Mouse (Mus musculus) 3T3-L1 (cell line): ENCODE data around the gene Nsun7.
"Not testable (repeated sequence)": the region's sequence is repeated elsewhere in the genome, so short reads cannot be mapped to it uniquely, and the experiment has no call there.

ENCODE experiments used
- DNase-seq: peaks from one replicate; pipeline ENCODE4 v3.0.0-alpha.2; 2015; ENCODE audit warnings: low read depth, low spot score

Nsun7 gene

DNA sequence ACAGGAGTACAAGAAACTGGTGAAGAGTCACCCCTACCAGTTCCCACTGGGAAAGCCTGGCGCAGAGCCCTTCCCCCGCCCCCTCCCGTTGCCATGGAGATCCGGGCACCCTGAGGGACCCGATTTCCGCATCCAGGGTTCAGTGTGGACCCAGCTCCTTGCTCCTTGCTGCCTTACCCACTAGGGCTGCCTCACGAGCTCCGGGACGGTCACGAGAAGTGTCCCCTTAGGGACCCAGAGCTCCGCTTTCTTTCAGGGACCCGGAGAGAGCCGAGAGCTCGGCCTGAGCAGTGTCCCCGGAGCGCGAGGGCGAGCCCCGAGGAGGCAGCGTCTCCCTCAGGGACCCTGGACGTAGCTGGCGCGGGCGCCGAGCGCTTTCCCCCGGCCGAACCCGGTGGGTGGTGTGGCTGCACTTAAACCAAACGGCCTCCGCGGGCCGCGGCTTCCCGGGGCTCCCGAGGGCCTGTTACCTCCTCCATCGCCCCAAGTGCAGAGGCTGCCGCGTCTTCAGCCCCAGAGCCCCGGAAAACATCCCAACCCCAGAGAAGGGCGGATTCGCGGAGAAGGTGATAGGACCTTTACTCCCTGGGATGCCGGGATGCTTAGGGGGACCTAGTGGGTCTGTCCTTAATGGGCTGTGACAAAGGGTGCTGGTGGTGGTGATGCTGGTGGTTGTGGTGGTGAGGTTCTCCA, at the start of gene Nsun7:
TSS of gene Nsun7 (plus strand) at position 142 of the 693 bp plus-strand sequence.
- DNase-seq: peak; percentile 70

- DNase-seq: no peak
These were observed 45.2 kb upstream of the Nsun7 start for GRCm38 (mm10) chr5:66214395-66214935.

DNA sequence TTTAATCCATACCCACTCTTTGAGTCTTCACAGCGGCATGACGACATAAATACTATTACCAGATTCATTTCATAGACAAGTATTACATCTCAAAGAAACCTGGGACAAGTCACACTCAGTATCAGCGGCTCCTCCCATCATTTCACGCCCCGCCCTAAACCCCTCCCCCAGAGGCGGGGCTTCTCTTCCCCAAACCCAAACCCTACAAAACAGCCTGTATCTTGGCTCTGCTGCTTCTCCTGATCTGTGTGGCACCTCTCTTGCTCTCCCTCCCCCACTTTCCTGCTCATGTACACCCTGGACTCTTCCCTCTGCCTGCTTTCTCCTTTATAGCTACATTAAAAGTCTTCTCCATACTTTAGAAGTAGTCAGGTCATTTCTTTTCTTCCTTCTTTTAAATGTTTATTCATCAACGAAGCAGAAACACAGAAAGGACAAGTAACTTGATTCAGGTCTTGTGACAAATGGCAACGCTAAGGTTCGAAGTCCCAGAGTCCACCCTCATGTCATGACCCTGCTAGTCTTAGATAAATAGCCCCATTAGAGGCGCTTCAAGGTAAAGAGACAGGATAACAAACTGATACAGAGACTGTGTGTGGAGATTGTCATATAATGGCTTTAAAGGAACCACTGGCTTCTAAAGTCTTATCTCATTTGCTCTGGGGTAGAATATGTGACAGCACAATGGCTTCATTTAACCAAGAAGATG, 44.0 kb upstream of the Nsun7 start:
- no peak for DNase-seq

- peak; percentile 53 for DNase-seq
These were observed 40.0 kb upstream of the Nsun7 start for GRCm38 (mm10) chr5:66219692-66220091.

- DNase-seq: no peak
These were observed 39.1 kb upstream of the Nsun7 start for GRCm38 (mm10) chr5:66220620-66221019.

- DNase-seq: no peak
These were observed 36.8 kb upstream of the Nsun7 start for GRCm38 (mm10) chr5:66222916-66223315.

- no peak for DNase-seq
These were observed 33.2 kb upstream of the Nsun7 start for GRCm38 (mm10) chr5:66226526-66226925.

- no peak for DNase-seq
These were observed 27.9 kb upstream of the Nsun7 start for GRCm38 (mm10) chr5:66231660-66232269.

DNA sequence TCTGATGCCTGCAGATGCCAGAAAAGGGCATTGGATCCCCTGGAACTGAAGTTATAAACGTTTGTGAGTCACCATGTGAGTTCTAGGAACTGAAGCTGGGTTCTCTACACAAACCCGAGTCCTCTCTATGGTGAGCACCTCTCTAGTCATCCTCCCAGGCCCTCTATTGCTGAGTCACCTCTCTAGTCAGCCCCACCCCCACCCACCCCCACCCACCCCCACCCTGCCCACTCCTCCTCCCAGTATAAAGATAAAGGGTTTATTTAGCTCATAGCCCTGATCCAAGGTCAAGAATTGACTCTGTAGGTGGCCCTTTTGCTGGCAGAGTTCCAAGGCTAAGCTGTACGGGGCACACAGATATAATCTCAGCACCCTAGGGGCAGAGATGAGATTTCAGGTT, 27.2 kb upstream of the Nsun7 start:
- peak; percentile 54 for DNase-seq

DNA sequence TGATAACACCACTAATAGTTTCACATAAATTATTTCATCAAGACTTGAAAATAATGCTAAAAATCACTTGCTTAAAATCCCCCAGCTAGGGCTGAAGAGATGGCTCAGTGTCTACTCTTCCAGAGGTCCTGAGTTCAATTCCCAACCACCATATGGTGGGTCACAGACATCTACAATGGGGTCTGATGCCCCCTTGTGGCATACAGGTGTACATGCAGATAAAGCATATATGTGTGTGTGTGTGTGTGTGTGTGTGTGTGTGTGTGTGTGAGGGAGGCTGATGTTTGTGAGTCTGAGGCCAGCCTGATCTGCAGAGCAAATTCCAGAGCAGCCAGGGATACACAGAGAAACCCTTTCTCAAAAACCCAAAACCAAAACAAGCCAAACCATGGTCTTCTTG, 17.8 kb upstream of the Nsun7 start:
- peak; percentile 27 for DNase-seq

DNA sequence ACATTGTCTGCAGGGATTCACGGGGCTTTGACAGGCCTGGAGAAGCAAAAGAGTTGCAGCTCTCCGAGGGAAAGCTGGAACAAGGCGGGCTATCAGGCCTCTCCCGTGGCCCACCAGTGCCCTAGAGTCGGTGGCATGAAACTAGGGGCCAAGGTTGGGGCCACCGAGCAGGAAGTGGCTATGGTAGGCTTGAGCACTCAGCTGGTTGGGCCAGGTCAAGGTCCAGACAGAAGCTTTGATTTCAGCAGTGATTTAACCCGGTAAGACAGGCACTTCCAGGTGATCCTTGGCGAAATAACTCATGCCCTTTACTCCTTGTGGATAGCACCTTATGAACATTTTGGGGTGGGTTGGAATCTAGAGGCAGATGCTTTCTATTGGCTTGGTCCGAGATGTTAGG, 16.2 kb upstream of the Nsun7 start:
- no peak for DNase-seq

GRCm38 (mm10) chr5:66244043-66244660, 15.5 kb upstream of the Nsun7 start:
- DNase-seq: no peak

DNA sequence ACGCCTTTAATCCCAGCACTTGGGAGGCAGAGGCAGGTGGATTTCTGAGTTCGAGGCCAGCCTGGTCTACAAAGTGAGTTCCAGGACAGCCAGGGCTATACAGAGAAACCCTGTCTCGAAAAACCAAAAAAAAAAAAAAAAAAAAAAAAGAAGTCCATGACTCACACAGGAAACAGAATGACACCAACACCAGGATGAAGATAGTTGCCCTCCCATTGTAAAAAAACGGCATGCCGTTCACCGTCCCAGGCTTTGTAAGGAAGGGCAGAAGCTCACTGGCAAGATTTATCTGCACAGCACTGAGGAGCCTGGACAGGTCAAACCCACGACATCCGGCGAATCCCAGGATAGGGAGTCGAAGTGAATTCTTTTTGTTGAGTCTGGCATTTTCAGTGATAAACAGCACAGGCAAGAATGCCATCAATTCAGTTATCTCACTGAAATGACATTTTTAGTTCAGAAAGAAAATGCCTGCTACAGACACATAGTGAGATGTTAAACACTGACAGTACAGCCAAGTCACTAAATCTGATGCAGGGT, 13.7 kb upstream of the Nsun7 start:
- DNase-seq: peak; percentile 15

GRCm38 (mm10) chr5:66253219-66253618, 6.5 kb upstream of the Nsun7 start:
- DNase-seq: no peak

GRCm38 (mm10) chr5:66255044-66255443, 4.7 kb upstream of the Nsun7 start:
- DNase-seq: no peak

GRCm38 (mm10) chr5:66259000-66259399, 697 bp upstream of the Nsun7 start:
- DNase-seq: peak; percentile 25

DNA sequence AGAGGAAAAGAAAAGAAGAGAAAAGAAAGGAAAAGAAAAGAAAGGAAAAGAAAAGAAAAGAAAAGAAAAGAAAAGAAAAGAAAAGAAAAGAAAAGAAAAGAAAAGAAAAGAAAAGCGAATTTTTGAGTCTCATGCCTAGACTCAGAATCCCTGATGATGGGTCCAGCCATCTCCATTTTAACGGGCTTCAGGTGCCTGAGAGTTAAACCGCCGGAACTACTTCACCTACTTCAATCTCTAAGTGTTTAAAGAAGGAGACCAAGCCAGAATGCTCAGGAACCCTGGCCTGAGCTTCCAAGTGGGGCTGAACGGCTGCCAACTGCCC, 304 bp upstream of the Nsun7 start:
- DNase-seq: not testable (repeated sequence)

DNA sequence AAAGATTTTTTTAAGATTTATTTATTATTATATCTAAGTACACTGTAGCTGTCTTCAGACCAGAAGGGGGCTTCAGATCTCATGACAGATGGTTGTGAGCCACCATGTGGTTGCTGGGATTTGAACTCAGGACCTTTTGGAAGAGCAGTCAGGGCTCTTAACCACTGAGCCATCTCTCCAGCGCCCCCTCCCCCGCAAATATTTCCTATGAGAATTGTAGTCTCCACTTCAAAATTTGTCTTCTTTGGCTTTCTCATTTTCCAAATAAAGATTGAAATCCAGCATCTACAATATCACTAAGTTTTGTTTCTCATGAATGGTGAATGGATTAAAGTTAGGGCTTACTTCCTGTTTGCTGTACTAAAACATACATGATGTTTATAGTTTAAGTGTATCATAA, 2.8 kb downstream of the Nsun7 start:
- DNase-seq: no peak

DNA sequence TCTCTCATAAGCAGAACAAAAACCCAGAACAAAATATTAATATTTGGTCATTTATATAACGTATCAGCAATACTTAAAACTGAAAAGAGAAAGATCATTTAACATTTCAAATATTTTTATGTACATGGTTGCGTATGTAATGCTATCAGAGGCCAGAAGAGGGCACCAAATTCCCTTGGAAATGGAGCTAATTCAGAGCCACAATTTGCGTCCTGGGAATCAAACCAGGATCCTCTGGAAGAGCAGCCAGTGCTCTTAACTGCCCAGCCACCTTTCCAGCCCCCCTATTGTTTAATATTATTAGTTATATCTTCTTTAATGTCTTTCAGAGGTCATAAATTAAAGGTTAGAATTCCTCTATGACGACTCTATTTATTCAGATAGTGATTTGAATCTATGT, 3.7 kb downstream of the Nsun7 start:
- peak; percentile 76 for DNase-seq

DNA sequence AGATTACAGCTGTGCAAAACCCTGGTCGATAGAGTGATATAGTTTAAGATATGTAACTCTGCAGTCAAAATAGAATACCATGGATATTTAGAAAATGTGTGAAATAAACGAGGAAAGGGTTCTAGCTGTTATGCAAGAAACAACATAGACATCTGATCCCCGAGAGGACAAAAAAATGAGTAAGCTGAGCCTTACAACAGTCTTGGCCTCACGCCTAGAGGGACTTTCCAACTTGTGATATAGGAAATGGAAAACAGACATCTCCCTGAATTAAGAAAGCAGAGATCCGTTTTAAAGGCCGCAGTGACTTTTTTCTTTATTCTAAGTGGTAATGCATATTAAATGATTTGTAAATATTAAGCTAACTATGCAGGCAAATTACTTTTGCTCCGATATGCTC, 9.9 kb downstream of the Nsun7 start:
- DNase-seq: peak; percentile 97

- peak; percentile 42 for DNase-seq
These were observed 11.4 kb downstream of the Nsun7 start for GRCm38 (mm10) chr5:66271141-66271540.

DNA sequence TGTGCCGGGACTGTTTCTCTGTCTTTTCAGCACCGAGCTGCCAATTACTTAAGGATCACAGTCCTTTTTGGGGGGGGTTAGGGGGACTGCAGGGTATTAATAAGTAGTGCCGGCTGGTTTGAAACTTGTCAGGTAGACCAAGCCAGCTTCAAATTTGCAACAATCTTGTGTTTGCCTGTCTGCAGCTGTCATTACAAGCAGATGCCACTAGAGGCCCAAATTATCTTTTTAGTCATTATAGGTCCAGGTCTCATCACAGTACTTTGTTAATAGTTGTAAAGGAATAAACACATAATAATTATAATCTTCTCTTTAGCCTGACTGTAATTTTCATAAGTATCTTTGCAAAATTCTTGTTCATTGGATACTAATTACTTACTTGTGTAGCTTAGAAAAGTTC, 14.7 kb downstream of the Nsun7 start:
- no peak for DNase-seq
